Mouse (Mus musculus): ENCODE measurements around the gene Gm15517.
A peak's percentile ranks its signal among the peaks of the same experiment; 100 is the strongest.
"Not testable (repeated sequence)": the region's sequence is repeated elsewhere in the genome, so short reads cannot be mapped to it uniquely, and the experiment has no call there.

The Gm15517 gene

GRCm38 (mm10) chr7:44271309-44271708 lies 10.1 kb downstream of the Gm15517 start:
- no peak for DNase-seq

- no peak for DNase-seq
Observed at GRCm38 (mm10) chr7:44272546-44272945, 11.3 kb downstream of the Gm15517 start.

- no peak for DNase-seq
Observed at GRCm38 (mm10) chr7:44273446-44273845, 12.2 kb downstream of the Gm15517 start.

GRCm38 (mm10) chr7:44274096-44274495 lies 12.8 kb downstream of the Gm15517 start:
- DNase-seq = no peak

GRCm38 (mm10) chr7:44275546-44275945 lies 14.3 kb downstream of the Gm15517 start:
- DNase-seq = no peak

GRCm38 (mm10) chr7:44276461-44277249 lies 15.4 kb downstream of the Gm15517 start:
- no peak for DNase-seq

- peak in 1 of 2 experiments; percentile 57 for DNase-seq
Observed at GRCm38 (mm10) chr7:44277250-44277622, 16.0 kb downstream of the Gm15517 start.

GRCm38 (mm10) chr7:44280959-44281358 lies 19.7 kb downstream of the Gm15517 start:
- DNase-seq = no peak

GRCm38 (mm10) chr7:44281586-44281985 lies 20.3 kb downstream of the Gm15517 start:
- DNase-seq = no peak

GRCm38 (mm10) chr7:44287760-44288159 lies 26.5 kb downstream of the Gm15517 start:
- no peak for DNase-seq

GRCm38 (mm10) chr7:44290986-44291385 lies 29.7 kb downstream of the Gm15517 start:
- no peak for DNase-seq

- DNase-seq = no peak
Observed at GRCm38 (mm10) chr7:44291418-44291817, 30.2 kb downstream of the Gm15517 start.

GRCm38 (mm10) chr7:44297501-44297900 lies 36.3 kb downstream of the Gm15517 start:
- DNase-seq = not testable (repeated sequence)

- DNase-seq = no peak
Observed at GRCm38 (mm10) chr7:44303346-44304340, 42.4 kb downstream of the Gm15517 start.

- no peak for DNase-seq
Observed at GRCm38 (mm10) chr7:44304463-44304774, 43.2 kb downstream of the Gm15517 start.

- peak; percentile 98 to 100 for DNase-seq
Observed at GRCm38 (mm10) chr7:44304775-44305641, 43.8 kb downstream of the Gm15517 start.

- no peak for DNase-seq
Observed at GRCm38 (mm10) chr7:44305686-44306085, 44.4 kb downstream of the Gm15517 start.

- DNase-seq = no peak
Observed at GRCm38 (mm10) chr7:44306516-44307240, 45.4 kb downstream of the Gm15517 start, which contains the start of gene Clec11a. Gene Clec11a (minus strand): TSS chr7:44306902.

- no peak for DNase-seq
Observed at GRCm38 (mm10) chr7:44307261-44308020, 46.2 kb downstream of the Gm15517 start.

- no peak for DNase-seq
Observed at GRCm38 (mm10) chr7:44309475-44310284, 48.4 kb downstream of the Gm15517 start, which contains the start of gene Shank1. Gene Shank1 (plus strand): TSS chr7:44310253.
